Mouse (Mus musculus): Measurements from ENCODE around the gene Osbp2. TPM values are rescaled to one million over a fixed set of nuclear protein-coding genes. Genes with fewer than 3 reads are reported as not detected.

Osbp2 gene
- polyA plus RNA-seq, 1 experiment from 2014 or later, result 36.2 TPM

DNA sequence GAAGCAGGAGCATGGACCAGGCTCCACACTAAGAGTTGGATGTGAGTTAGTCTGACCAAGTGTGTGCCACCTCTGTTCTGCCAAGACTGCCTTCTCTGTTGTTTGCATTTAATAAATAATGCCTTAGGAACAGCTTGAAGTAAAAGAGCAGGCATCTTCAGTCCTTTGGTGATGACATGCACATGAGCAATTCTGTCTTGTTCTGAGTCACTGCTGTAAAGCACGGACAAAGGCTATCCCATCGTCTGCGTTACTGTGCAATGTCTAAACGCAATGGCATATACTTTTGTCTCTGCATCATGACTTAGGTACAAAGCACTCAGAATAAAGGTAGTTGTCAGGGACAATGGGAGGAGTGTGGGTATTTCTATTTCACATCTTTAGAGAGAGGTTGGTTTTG is 3.9 kb downstream of the Osbp2 start:
- no peak overlapping the region for H3K4me3 ChIP-seq
- no peak for ATAC-seq (replicated peaks)
- H3K4me1 ChIP-seq, result peaks cover 15% of the 10 kb centered on the region
- WGBS, result 93% methylated on average over 4 of the region's 4 CpGs
- no peaks in the 10 kb centered on the region for H3K36me3 ChIP-seq (replicated peaks)
- H3K27ac ChIP-seq, result no peak overlapping the region
- H3K9ac ChIP-seq, result no peak overlapping the region
- no peak overlapping the region for H3K4me2 ChIP-seq
- peaks cover 5% of the 10 kb centered on the region; the same call in 1 of the 2 replicates for H3K27me3 ChIP-seq (replicated peaks)
- no peaks in the 10 kb centered on the region; the same call in 1 of the 2 replicates for H3K9me3 ChIP-seq

DNA sequence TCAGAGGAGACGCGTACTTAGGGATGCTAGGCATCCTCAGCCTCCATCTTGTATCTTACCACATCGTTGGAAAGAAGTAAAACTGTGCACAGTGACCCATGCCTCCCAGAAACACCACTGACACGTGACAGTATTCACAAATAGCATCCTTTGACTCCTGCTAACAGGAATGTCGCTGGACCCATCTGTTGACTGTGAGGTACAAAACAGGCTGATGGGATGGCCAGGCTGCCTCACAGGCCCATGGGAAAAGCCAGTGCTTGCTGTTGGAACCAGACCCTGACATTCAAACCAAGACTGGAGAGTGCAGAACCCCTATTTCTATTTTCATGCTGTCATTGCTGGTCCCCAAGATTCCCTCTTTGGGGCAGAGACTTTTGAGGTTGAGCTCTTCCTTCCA is 5.8 kb downstream of the Osbp2 start:
- H3K4me3 ChIP-seq, result no peak overlapping the region
- H3K4me1 ChIP-seq, result no peaks in the 10 kb centered on the region
- H3K36me3 ChIP-seq (replicated peaks), result no peaks in the 10 kb centered on the region
- H3K4me2 ChIP-seq, result no peak overlapping the region
- no peaks in the 10 kb centered on the region; the same call in 1 of the 2 replicates for H3K9me3 ChIP-seq
- ATAC-seq (replicated peaks), result no peak
- no peak overlapping the region for H3K27ac ChIP-seq
- H3K9ac ChIP-seq, result no peak overlapping the region
- peaks cover 3% of the 10 kb centered on the region; the same call in 1 of the 2 replicates for H3K27me3 ChIP-seq (replicated peaks)
- WGBS, result 77% methylated on average over 5 of the region's 5 CpGs

DNA sequence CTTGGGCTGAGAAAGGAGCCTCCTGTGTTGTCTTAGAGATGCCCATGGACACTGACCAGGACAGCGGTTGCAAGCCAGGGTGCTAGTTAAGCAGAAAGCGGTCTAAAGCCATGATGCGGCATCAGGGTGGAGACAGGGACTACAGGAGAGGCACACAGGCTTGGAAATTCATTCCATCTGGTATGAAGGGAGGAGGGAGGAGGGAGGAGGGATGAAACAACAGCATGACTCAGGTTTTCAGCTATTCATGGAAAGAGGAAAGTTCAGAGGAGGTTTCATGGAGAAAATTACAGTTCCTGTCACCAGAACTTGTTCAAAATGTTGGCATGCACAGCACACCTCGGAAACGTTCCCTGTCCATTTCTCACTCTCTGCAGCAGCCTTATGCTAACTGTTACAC is 7.9 kb downstream of the Osbp2 start:
- Histone ChIP-seq H3K27ac (no peak overlapping the region), H3K4me1 (no peaks in the 10 kb centered on the region), H3K9me3 (no peaks in the 10 kb centered on the region; the same call in 1 of the 2 replicates), H3K4me3 (no peak overlapping the region), H3K27me3 (replicated peaks) (no peaks in the 10 kb centered on the region), H3K9ac (no peak overlapping the region), H3K36me3 (replicated peaks) (no peaks in the 10 kb centered on the region), H3K4me2 (no peak overlapping the region)
- 95% methylated on average over 5 of the region's 5 CpGs for WGBS
- ATAC-seq (replicated peaks), result no peak

DNA sequence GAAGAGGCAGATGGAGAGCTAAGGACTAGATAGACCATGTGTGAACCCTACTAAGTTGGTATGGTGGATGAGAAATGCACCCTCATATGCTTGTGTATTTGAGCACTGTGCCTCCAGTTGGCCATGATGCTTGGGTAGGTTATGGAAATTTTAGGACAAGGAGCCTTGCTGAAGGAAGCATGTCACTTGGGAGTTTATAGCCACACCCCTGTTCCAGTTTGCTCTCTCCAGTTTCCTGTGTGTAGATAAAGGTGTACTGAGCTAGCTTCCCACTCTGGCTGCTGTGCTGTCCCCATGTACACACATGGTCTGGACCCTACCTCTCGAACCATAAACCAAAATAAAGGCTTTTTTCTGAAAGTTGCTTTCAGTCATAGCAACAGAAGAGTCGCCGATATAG is 9.5 kb downstream of the Osbp2 start:
- peak overlapping the region; percentile 10; the same call in 1 of the 2 replicates for H3K27ac ChIP-seq
- ATAC-seq (replicated peaks), result no peak
- no peaks in the 10 kb centered on the region for H3K27me3 ChIP-seq (replicated peaks)
- 91% methylated on average over 3 of the region's 3 CpGs for WGBS
- no peak overlapping the region for H3K4me3 ChIP-seq
- H3K4me1 ChIP-seq, result no peaks in the 10 kb centered on the region
- H3K4me2 ChIP-seq, result no peak overlapping the region
- no peak overlapping the region for H3K9ac ChIP-seq
- no peaks in the 10 kb centered on the region; the same call in 1 of the 2 replicates for H3K9me3 ChIP-seq
- no peaks in the 10 kb centered on the region for H3K36me3 ChIP-seq (replicated peaks)

DNA sequence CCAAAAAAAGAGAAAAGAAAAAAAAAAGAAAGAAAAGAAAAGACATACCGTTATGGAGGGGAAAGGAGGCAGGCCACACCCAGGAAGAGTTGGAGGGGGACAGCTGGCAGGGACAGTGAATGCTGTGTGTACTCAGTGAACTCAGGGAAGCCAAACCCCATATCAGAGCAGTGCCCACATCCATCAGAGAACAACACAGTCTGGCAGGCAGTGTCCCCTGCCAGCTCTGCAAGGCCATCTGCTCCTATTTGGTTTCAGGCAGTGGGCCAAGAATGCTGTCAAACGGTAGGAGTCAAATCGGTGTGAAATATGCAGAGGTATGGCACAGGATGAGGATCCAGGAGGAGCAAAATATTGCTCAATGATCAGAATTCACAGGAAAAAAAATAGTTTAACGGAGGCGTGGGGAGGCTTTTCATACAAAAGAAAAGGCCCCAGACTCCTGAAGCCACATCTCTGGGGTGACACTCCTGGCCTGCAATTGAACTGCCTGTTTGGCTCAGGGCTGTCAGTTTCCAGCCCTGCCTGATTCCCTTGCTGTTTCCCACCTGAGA is 10.1 kb downstream of the Osbp2 start:
- no peaks in the 10 kb centered on the region for H3K4me1 ChIP-seq
- peak; percentile 58; the same call in 1 of the 2 replicates for ATAC-seq (replicated peaks)
- H3K36me3 ChIP-seq (replicated peaks), result no peaks in the 10 kb centered on the region
- H3K27ac ChIP-seq, result peak overlapping the region; percentile 10; the same call in 1 of the 2 replicates
- no peaks in the 10 kb centered on the region for H3K27me3 ChIP-seq (replicated peaks)
- H3K4me3 ChIP-seq, result no peak overlapping the region
- WGBS, result 63% methylated on average over 5 of the region's 5 CpGs
- no peak overlapping the region for H3K9ac ChIP-seq
- no peak overlapping the region for H3K4me2 ChIP-seq
- H3K9me3 ChIP-seq, result no peaks in the 10 kb centered on the region; the same call in 1 of the 2 replicates

DNA sequence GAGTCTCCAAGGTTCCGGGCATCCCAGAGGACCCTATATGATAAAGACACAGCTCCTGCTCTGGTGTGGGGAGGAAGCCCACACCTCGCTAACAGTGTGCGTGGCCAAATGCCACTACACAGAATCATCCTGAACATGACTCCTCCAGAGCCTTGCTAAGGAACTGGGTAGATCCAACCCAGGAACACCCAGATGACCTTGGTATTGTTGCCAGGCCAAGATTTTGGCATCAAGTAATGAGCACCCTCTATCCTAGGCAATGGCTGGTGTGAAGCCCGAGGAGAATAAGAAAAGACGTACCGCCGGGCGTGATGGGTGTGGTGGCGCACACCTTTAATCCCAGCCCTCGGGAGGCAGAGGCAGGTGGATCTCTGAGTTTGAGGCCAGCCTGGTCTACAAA is 10.7 kb downstream of the Osbp2 start:
- WGBS, result 92% methylated on average over 10 of the region's 10 CpGs
- Histone ChIP-seq H3K4me2 (no peak overlapping the region), H3K9ac (no peak overlapping the region), H3K4me3 (no peak overlapping the region), H3K27ac (0 out of 2 replicates have a peak overlapping the region, but pooled peaks have one; percentile 10), H3K36me3 (replicated peaks) (no peaks in the 10 kb centered on the region), H3K4me1 (no peaks in the 10 kb centered on the region), H3K27me3 (replicated peaks) (no peaks in the 10 kb centered on the region), H3K9me3 (no peaks in the 10 kb centered on the region; the same call in 1 of the 2 replicates)
- ATAC-seq (replicated peaks), result no peak

DNA sequence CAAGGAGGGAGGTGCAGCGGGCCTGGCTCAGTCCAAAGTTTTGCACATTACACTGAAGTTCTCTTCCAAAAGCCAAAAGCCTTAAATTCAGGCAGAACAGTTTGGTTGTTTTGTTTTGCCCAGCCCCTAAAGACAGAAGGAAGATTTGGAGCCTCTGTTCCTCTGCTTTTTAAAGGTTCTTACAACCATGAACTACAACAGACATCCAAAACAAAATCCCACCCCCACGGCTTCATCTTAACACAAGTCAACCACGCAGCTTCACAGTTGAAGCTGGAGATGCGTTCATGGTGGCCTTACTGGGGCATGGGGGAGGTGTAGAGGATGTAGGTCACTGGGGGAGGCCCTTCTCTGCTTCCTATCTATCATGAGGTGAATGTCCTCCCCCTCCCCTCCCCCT is 11.8 kb downstream of the Osbp2 start:
- Histone ChIP-seq H3K4me1 (no peaks in the 10 kb centered on the region), H3K9ac (no peak overlapping the region), H3K36me3 (replicated peaks) (no peaks in the 10 kb centered on the region), H3K4me2 (no peak overlapping the region), H3K27me3 (replicated peaks) (no peaks in the 10 kb centered on the region), H3K27ac (no peak overlapping the region), H3K9me3 (no peaks in the 10 kb centered on the region; the same call in 1 of the 2 replicates), H3K4me3 (no peak overlapping the region)
- WGBS, result 83% methylated on average over 4 of the region's 4 CpGs
- ATAC-seq (replicated peaks), result no peak

DNA sequence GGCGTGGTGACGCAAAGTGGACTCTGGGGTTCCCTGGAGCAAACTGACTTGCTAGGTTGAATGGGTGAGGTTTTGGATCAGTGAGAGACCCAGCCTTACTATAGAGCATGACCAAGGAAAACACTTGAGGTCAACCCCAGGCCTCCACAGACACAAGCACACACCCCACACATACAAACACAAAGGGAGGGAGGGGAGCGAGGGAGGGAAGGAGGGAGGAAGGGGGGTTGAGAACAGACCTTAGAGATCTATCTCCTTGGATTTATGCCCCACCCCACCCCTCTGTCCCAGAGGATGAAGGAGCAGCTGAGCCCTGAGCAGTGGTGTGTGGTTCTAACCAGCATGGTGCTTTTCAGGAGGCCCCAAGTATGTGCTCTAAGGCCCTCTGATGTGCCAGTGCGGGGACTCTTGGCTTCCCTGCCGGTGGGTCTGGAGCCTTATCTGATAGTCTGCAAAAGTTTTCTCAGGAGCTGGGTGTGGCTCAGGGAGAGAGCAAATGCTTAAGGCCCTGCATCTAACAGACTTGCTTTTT is 12.9 kb downstream of the Osbp2 start:
- Histone ChIP-seq H3K27ac (no peak overlapping the region), H3K4me2 (no peak overlapping the region), H3K4me1 (no peaks in the 10 kb centered on the region), H3K9me3 (no peaks in the 10 kb centered on the region; the same call in 1 of the 2 replicates), H3K36me3 (replicated peaks) (no peaks in the 10 kb centered on the region), H3K27me3 (replicated peaks) (no peaks in the 10 kb centered on the region), H3K4me3 (no peak overlapping the region), H3K9ac (no peak overlapping the region)
- no peak for ATAC-seq (replicated peaks)
- 78% methylated on average over 5 of the region's 5 CpGs for whole genome bisulfite sequencing

DNA sequence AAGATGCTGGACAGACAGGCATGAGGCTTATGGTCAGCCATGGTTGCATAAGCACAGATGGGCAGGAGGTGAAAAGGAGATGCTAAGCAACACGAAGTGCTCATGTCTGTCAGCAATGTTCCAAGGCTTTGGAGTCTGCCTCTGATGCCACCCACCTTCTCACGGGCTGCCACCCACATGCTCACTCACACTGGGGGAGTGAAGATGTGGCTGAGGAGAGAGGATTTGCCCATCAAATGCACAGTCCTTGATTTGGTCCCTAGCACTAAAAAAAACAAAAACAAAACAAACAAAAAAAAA is 13.4 kb downstream of the Osbp2 start:
- Histone ChIP-seq H3K4me1 (no peaks in the 10 kb centered on the region), H3K27me3 (replicated peaks) (no peaks in the 10 kb centered on the region), H3K9ac (no peak overlapping the region), H3K27ac (no peak overlapping the region), H3K4me2 (no peak overlapping the region), H3K36me3 (replicated peaks) (no peaks in the 10 kb centered on the region), H3K4me3 (no peak overlapping the region), H3K9me3 (no peaks in the 10 kb centered on the region; the same call in 1 of the 2 replicates)
- WGBS, result 76% methylated on average over 2 of the region's 2 CpGs
- no peak for ATAC-seq (replicated peaks)

DNA sequence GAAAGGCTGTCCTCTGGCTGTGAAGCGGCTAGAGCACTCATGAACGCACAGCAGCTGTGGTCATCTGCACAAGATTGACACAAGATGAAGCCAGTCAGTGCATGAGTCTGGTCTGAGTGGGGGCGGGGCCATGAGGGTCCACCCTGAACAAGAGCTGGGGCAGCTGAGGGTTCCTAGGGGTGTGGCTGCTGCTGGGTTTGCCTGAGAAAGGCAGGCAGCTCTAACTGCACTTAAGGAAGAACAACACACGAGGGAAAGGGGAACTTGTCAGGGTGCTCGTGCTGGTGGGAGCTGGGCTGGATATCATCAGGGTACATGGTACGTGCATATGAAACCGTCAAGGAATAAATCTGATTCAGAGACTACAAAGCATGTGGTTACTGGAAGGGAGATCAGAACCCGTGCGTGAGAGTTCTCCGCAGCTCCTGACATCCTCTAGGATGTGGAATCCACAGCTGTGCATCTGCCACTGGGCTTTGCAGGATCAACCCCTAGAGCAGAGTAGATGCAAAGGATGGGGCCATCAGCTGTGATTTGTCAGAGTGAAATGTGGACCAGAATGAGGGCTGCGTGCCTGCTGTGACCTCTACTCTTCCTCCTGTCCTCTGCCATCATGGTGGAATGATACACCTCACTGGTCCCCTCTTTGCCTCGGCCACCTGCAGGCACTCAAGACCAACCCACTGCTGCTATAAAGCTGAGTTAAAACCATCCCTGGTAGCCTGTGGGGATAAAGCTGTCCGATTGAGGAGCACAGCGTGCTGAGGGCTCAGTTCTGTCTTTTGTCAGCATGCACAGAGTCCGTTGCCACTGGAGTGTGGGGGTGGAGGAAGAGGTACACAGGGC is 14.0 kb downstream of the Osbp2 start:
- Histone ChIP-seq H3K36me3 (replicated peaks) (no peaks in the 10 kb centered on the region), H3K9me3 (no peaks in the 10 kb centered on the region), H3K4me1 (no peaks in the 10 kb centered on the region), H3K27me3 (replicated peaks) (no peaks in the 10 kb centered on the region), H3K4me2 (no peak overlapping the region), H3K27ac (no peak overlapping the region), H3K9ac (no peak overlapping the region), H3K4me3 (no peak overlapping the region)
- no peak for ATAC-seq (replicated peaks)
- 79% methylated on average over 15 of the region's 15 CpGs for WGBS

DNA sequence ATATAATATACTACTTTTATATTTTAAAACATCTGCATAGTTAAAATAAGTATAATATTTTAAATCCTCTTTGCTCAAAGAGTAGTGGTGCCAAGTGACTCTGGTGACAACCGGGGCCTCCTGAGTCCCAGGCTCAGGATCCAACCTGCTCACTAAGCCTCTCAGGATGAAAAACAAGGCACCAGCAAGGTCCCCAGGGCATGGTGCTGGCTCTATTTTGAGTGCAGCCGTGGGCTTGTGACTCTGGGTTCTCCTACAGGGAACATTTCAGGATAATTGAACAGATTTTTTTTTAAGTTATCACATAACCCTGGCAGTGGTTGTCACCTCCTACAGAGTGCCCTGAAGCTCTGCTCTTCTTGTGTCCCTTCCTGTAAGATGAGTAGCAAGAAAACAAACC is 17.4 kb downstream of the Osbp2 start:
- ATAC-seq (replicated peaks), result no peak

DNA sequence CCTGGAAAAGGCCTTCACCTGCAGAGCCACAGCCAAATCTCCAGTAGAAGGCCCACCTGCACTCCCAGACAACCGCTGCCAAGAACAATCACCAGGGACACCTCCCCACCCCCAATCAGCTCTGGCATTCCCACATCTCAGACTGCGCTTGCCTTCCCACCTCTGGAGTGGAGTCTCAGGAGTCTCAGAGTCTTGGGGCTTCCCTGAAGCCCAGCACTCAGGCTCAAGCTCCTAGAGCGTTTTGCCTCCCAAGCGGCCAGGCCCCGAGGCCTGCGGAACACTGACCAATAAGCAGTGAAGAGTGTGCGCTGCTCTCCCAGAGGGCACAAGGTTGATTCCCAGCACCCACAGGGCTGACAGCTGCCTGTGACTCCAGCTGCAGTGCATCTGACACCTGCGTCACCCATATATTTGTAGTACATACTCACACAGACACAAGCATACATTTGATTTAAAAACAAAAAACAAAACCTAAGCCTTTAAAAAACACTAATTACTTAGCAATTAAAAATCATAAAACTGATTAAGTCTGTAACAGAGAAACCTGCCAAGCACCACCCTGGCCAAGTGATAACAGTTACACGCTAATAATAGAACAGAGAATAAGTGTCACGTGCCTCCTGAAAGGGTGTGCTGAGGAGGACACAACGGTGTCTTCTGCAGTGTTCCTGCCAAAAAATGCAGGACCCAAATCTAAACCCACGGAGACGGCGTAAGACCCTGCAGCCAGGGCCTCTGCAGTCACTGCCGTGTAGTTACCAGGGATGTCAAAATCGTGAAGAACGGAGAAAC is 19.6 kb downstream of the Osbp2 start:
- Histone ChIP-seq H3K4me2 (no peak overlapping the region), H3K36me3 (replicated peaks) (no peaks in the 10 kb centered on the region), H3K4me3 (no peak overlapping the region), H3K4me1 (no peaks in the 10 kb centered on the region), H3K27me3 (replicated peaks) (no peaks in the 10 kb centered on the region), H3K9me3 (no peaks in the 10 kb centered on the region), H3K27ac (no peak overlapping the region), H3K9ac (no peak overlapping the region)
- 82% methylated on average over 17 of the region's 17 CpGs for WGBS
- no peak for ATAC-seq (replicated peaks)

More for the DNA sequence above, 17.4 kb downstream of the Osbp2 start:
- Histone ChIP-seq H3K27me3 (replicated peaks) (no peaks in the 10 kb centered on the region), H3K9ac (no peak overlapping the region), H3K9me3 (no peaks in the 10 kb centered on the region), H3K4me3 (no peak overlapping the region), H3K36me3 (replicated peaks) (no peaks in the 10 kb centered on the region), H3K27ac (no peak overlapping the region), H3K4me2 (no peak overlapping the region), H3K4me1 (no peaks in the 10 kb centered on the region)
- 57% methylated on average over 2 of the region's 2 CpGs for WGBS
